Mouse (Mus musculus): Measurements from ENCODE around the gene Acbd5. TPM values are rescaled to one million over a fixed set of nuclear protein-coding genes. Genes with fewer than 3 reads are reported as not detected.

The Acbd5 gene
- total and polyA plus RNA-seq, 3 experiments, result 6.3 to 6.5 TPM; not detected in 1

DNA sequence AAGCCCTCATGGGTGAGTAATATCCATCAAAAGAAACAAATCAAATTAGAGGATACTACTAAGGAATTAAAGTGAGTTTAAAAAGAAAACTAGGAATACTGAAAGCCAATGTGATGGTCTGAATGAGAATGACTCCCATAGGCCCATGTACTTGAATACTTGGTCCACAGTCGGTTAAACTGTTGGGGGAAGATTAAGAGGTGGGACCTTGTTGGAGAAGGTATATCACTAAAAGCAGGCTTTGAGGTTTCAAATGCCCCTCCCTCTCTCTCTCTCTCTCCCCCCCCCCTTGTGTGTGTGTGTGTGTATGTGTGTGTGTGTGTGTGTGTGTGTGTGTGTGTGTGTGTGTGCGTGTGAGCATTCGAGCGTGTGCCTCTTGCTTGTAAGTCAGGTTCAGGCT, 37.3 kb upstream of the Acbd5 start:
- H3K36me3 ChIP-seq (ENCODE audit: control insufficient read depth in 1 of 2, insufficient read depth in 2 of 2, low read length in 2 of 2), result peaks cover 0 to 4% of the 10 kb centered on the region in 2 experiments; a peak in 3 of 4 replicates
- no peak for TF ChIP-seq ZC3H11A (IDR thresholded peaks at IDR 0.05; ENCODE audit: low read depth, low read length)
- TF ChIP-seq RAD21 (IDR thresholded peaks at IDR 0.05; ENCODE audit: low read depth, low read length), result no peak
- TF ChIP-seq ETS1 (IDR thresholded peaks at IDR 0.05; ENCODE audit: low read depth, low read length), result no peak
- no peak for TF ChIP-seq CTCF (IDR thresholded peaks at IDR 0.05 in 2 of 3, conservative IDR thresholded peaks at IDR 0.05 in 1 of 3; ENCODE audit: control insufficient read depth in 1 of 3, insufficient read depth in 1 of 3, low read depth in 2 of 3, low read length in 3 of 3, poor library complexity in 1 of 3, severe bottlenecking in 1 of 3)
- TF ChIP-seq ZMIZ1 (IDR thresholded peaks at IDR 0.05; ENCODE audit: low read depth, low read length), result no peak
- no peak for TF ChIP-seq MAZ (IDR thresholded peaks at IDR 0.05; ENCODE audit: low read depth, low read length)
- TF ChIP-seq SIN3A (IDR thresholded peaks at IDR 0.05; ENCODE audit: low read length), result no peak
- no peak for TF ChIP-seq EP300 (IDR thresholded peaks at IDR 0.05; ENCODE audit: low read depth in 1 of 2, low read length in 2 of 2)
- no peak for TF ChIP-seq JUND (IDR thresholded peaks at IDR 0.05; ENCODE audit: low read depth, low read length)
- TF ChIP-seq TBP (IDR thresholded peaks at IDR 0.05; ENCODE audit: low read depth, low read length), result no peak
- no peak for TF ChIP-seq GABPA (IDR thresholded peaks at IDR 0.05; ENCODE audit: low read depth, low read length)
- no peak for TF ChIP-seq BHLHE40 (IDR thresholded peaks at IDR 0.05; ENCODE audit: borderline replicate concordance, low read depth, low read length)
- TF ChIP-seq MXI1 (IDR thresholded peaks at IDR 0.05; ENCODE audit: low read depth, low read length), result no peak
- TF ChIP-seq MAFK (IDR thresholded peaks at IDR 0.05; ENCODE audit: borderline replicate concordance, low read depth, low read length), result no peak
- no peak for TF ChIP-seq MYB (IDR thresholded peaks at IDR 0.05; ENCODE audit: low read depth, low read length)
- no peak for TF ChIP-seq MAX (IDR thresholded peaks at IDR 0.05; ENCODE audit: low read length)
- H3K4me1 ChIP-seq (ENCODE audit: control insufficient read depth in 1 of 2, insufficient read depth in 2 of 2, low read length in 2 of 2), result peaks cover 3 to 7% of the 10 kb centered on the region in 2 experiments; a peak in 3 of 4 replicates

DNA sequence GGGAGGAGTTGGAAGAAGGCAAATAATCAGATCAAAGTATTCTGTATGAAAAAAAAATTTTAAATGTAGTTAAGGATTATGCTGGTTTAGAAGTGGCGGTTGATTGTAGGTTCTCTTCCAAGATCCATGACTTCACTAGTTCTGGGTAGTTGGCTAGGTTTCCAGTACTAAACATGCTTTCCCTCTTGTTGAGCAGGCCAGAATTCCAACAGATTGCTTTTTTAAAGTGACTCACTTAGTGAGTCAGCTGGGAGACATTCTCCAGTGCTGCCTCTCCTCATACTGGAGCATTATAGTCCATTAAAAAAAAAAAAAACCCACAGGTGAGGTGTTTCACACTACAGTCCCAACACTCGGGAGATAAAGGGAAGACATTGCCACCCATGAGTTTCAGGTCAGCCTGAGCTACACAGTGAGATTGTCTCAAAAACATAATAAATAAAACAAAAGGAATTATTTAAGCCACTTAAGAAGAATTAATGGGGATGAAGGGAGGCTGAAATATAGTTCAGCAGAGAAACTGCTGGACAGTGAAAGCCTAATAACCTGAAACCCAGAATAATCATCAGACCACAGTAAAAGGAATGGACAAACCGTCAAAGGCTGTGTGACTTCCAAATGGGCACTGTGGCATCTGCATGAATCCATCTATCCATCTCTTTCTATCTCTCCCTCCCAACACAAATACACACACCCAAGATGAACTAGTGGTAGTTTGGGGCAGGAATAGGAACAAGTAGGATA, 33.1 kb upstream of the Acbd5 start:
- Histone ChIP-seq H3K9me3 (replicated peaks; ENCODE audit: insufficient read depth, low read length) (no peaks in the 10 kb centered on the region), H3K27me3 (ENCODE audit: control insufficient read depth in 1 of 2, insufficient read depth in 2 of 2, low read length in 2 of 2) (no peaks in the 10 kb centered on the region), H3K36me3 (ENCODE audit: control insufficient read depth in 1 of 2, insufficient read depth in 2 of 2, low read length in 2 of 2) (peaks cover 0 to 20% of the 10 kb centered on the region in 2 experiments; a peak in 2 of 4 replicates), H3K4me1 (ENCODE audit: control insufficient read depth in 1 of 2, insufficient read depth in 2 of 2, low read length in 2 of 2) (peaks cover 5 to 6% of the 10 kb centered on the region in 2 experiments; a peak in 2 of 4 replicates), H3K4me3 (ENCODE audit: control insufficient read depth in 1 of 2, insufficient read depth in 1 of 2, low read depth in 2 of 2, low read length in 2 of 2) (no peak overlapping the region), H3K79me2 (ENCODE audit: control insufficient read depth, insufficient read depth, low read length, poor library complexity) (peaks cover 61% of the 10 kb centered on the region), H3K27ac (ENCODE audit: control insufficient read depth, low read depth, low read length) (no peak overlapping the region), H3K9ac (ENCODE audit: control insufficient read depth, low read depth, low read length, poor library complexity, severe bottlenecking) (no peak overlapping the region)
- no peak for TF ChIP-seq NRF1 (IDR thresholded peaks at IDR 0.05; ENCODE audit: insufficient read depth, low read depth, low read length, poor library complexity, severe bottlenecking)
- no peak for TF ChIP-seq MAX (IDR thresholded peaks at IDR 0.05; ENCODE audit: low read length)
- TF ChIP-seq ZMIZ1 (IDR thresholded peaks at IDR 0.05; ENCODE audit: low read depth, low read length), result no peak
- TF ChIP-seq ZC3H11A (IDR thresholded peaks at IDR 0.05; ENCODE audit: low read depth, low read length), result no peak
- no peak for TF ChIP-seq UBTF (IDR thresholded peaks at IDR 0.05; ENCODE audit: borderline replicate concordance, insufficient read depth, low read depth, low read length)
- no peak for TF ChIP-seq KAT2A (conservative IDR thresholded peaks at IDR 0.05; ENCODE audit: low read depth, low read length)
- TF ChIP-seq MYC (IDR thresholded peaks at IDR 0.05; ENCODE audit: low read depth, low read length), result no peak
- no peak for TF ChIP-seq POLR2A (IDR thresholded peaks at IDR 0.05; ENCODE audit: control insufficient read depth in 1 of 2, insufficient read depth in 1 of 2, low read depth in 1 of 2, low read length in 2 of 2, poor library complexity in 1 of 2)
- DNase-seq (ENCODE audit: low read depth, low spot score), result no peak

More for the DNA sequence above, 37.3 kb upstream of the Acbd5 start:
- no peak for DNase-seq (ENCODE audit: low read depth, low spot score)
- Histone ChIP-seq H3K4me3 (ENCODE audit: control insufficient read depth in 1 of 2, insufficient read depth in 1 of 2, low read depth in 2 of 2, low read length in 2 of 2) (no peak overlapping the region), H3K9ac (ENCODE audit: control insufficient read depth, low read depth, low read length, poor library complexity, severe bottlenecking) (no peak overlapping the region), H3K9me3 (replicated peaks; ENCODE audit: insufficient read depth, low read length) (no peaks in the 10 kb centered on the region), H3K79me2 (ENCODE audit: control insufficient read depth, insufficient read depth, low read length, poor library complexity) (peaks cover 43% of the 10 kb centered on the region), H3K27ac (ENCODE audit: control insufficient read depth, low read depth, low read length) (no peak overlapping the region), H3K27me3 (ENCODE audit: control insufficient read depth in 1 of 2, insufficient read depth in 2 of 2, low read length in 2 of 2) (no peaks in the 10 kb centered on the region)

All from MEL (cell line).